Mouse (Mus musculus): ENCODE data around the gene Ddb2. TPM values are rescaled to one million over a fixed set of nuclear protein-coding genes. Genes with fewer than 3 reads are reported as not detected.

Ddb2 gene
- polyA plus RNA-seq, 1 experiment from 2014 or later: 8.4 TPM

DNA sequence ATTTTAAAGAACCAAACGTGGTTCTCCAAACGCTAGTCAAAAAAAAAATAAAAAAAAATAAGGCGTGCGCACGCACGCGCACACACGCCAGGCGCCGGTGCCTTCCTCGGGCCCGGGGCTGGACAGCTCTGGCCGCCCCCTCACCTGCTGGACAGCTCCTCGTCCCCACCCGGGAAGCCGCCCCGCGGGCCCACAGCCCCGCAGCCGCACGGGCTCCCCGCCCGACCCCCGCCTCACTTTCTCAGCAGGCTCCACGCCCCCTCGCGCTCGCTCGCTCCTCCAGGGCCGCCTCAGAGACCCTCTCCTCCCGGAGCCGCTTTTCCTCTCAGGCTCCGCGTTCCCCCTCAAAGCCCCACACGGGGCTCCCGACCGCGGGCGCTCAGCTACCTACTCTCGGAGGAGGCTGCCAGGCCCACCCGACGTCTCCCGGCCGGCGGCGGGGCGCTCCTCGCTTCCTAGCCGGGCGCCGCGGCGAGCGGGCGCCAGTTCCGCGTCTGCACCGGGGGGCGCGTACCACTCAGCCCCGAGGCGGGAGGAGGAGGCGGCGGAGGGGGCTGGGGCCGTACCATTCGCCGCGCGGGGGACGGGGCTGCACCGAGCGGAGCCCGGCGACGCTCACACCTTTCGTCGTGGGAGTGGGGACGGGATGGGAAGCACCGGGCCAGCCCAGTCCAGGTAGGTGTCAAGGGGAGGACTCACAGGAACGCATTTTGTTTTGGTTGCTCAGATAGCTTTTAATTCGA lies 54.2 kb downstream of the Ddb2 start:
- Histone ChIP-seq H3K4me3 (peak overlapping the region; percentile 92), H3K4me1 (peaks cover 33% of the 10 kb centered on the region), H3K36me3 (peaks cover 13% of the 10 kb centered on the region), H3K9ac (peak overlapping the region; percentile 90), H3K27me3 (replicated peaks) (0 out of 2 replicates have a peak, but pooled peaks cover 3% of the 10 kb centered on the region), H3K4me2 (peak overlapping the region; percentile 92), H3K27ac (peak overlapping the region; percentile 86), H3K9me3 (replicated peaks) (no peaks in the 10 kb centered on the region)
- ATAC-seq: peak; percentile 91
- under 1% methylated on average over 81 of the region's 81 CpGs for WGBS (ENCODE audit: insufficient replicate concordance)

GRCm38 (mm10) chr2:91182016-91182404 lies 54.8 kb downstream of the Ddb2 start:
- H3K4me1 ChIP-seq: peaks cover 33% of the 10 kb centered on the region
- peaks cover 16% of the 10 kb centered on the region for H3K36me3 ChIP-seq
- H3K9ac ChIP-seq: peak overlapping the region; percentile 90
- H3K27me3 ChIP-seq (replicated peaks): no peaks in the 10 kb centered on the region
- WGBS (ENCODE audit: insufficient replicate concordance): 9% methylated on average over 8 of the region's 8 CpGs
- no peak for ATAC-seq
- no peak overlapping the region for H3K27ac ChIP-seq
- peak overlapping the region; percentile 92 for H3K4me2 ChIP-seq
- H3K4me3 ChIP-seq: peak overlapping the region; percentile 92
- H3K9me3 ChIP-seq (replicated peaks): no peaks in the 10 kb centered on the region

DNA sequence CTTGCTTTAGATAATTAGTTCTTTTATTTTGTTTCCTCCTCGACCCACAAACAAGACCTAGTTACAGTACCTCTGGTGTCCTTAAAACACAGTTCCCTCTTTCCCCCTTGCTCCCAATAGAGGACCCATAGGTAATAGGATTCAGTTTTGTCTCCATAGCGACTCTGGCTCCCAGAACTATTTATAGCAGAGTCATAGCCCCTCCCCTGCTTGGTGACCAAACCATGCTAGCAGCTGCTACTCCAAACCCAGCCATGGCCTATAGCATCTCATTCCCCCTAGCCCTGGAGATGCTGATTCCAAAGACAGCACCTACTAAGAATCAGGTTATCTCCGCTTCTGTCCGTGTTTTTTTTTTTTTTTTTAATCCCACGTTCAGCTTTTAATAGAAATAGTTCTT lies 56.1 kb downstream of the Ddb2 start:
- Histone ChIP-seq H3K9me3 (replicated peaks) (no peaks in the 10 kb centered on the region), H3K4me1 (peaks cover 33% of the 10 kb centered on the region), H3K9ac (no peak overlapping the region), H3K36me3 (peaks cover 27% of the 10 kb centered on the region), H3K4me3 (no peak overlapping the region), H3K27me3 (replicated peaks) (no peaks in the 10 kb centered on the region), H3K4me2 (no peak overlapping the region), H3K27ac (no peak overlapping the region)
- ATAC-seq: no peak
- 54% methylated on average over 5 of the region's 5 CpGs for WGBS (ENCODE audit: insufficient replicate concordance)

DNA sequence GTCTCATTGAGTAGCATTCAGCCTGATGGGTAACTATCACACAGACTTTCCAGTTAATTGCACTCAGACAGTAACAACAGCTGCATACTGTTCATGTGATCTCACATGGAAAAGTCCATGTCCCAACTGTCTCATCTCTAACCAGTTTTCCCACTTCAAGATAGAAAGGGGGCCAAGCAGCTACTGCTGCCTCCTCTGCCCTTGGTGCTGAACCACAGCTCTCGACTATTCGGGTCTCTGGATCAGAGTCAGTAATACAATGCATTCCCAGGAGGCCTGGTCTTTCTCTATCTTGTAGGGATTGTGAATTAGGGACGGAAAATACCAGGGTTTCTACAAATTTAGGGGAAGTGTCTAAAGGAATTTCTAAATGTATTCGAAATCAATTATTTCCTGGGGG lies 57.0 kb downstream of the Ddb2 start:
- no peak overlapping the region for H3K4me2 ChIP-seq
- peaks cover 33% of the 10 kb centered on the region for H3K4me1 ChIP-seq
- no peaks in the 10 kb centered on the region for H3K27me3 ChIP-seq (replicated peaks)
- no peak for ATAC-seq
- H3K9me3 ChIP-seq (replicated peaks): no peaks in the 10 kb centered on the region
- H3K36me3 ChIP-seq: peaks cover 35% of the 10 kb centered on the region
- no peak overlapping the region for H3K4me3 ChIP-seq
- 68% methylated on average over 4 of the region's 4 CpGs for WGBS (ENCODE audit: insufficient replicate concordance)
- no peak overlapping the region for H3K9ac ChIP-seq
- H3K27ac ChIP-seq: no peak overlapping the region

GRCm38 (mm10) chr2:91176234-91176633 lies 60.5 kb downstream of the Ddb2 start:
- Histone ChIP-seq H3K36me3 (peaks cover 70% of the 10 kb centered on the region), H3K4me3 (no peak overlapping the region), H3K9me3 (replicated peaks) (no peaks in the 10 kb centered on the region), H3K4me2 (no peak overlapping the region), H3K27me3 (replicated peaks) (no peaks in the 10 kb centered on the region), H3K9ac (no peak overlapping the region), H3K27ac (no peak overlapping the region), H3K4me1 (peaks cover 10% of the 10 kb centered on the region; the same call in 1 of the 2 replicates)
- no peak for ATAC-seq
- 78% methylated on average over 6 of the region's 6 CpGs for WGBS (ENCODE audit: insufficient replicate concordance)

- H3K4me1 ChIP-seq: 0 out of 2 replicates have a peak, but pooled peaks cover 2% of the 10 kb centered on the region
- H3K27ac ChIP-seq: no peak overlapping the region
- no peak overlapping the region for H3K9ac ChIP-seq
- no peaks in the 10 kb centered on the region for H3K9me3 ChIP-seq (replicated peaks)
- peaks cover 74% of the 10 kb centered on the region for H3K36me3 ChIP-seq
- ATAC-seq: no peak
- no peak overlapping the region for H3K4me3 ChIP-seq
- 76% methylated on average over 4 of the region's 4 CpGs for WGBS (ENCODE audit: insufficient replicate concordance)
- H3K27me3 ChIP-seq (replicated peaks): no peaks in the 10 kb centered on the region
- H3K4me2 ChIP-seq: no peak overlapping the region
These were observed 61.3 kb downstream of the Ddb2 start for GRCm38 (mm10) chr2:91175490-91175889.

- no peak for ATAC-seq
- Histone ChIP-seq H3K4me1 (peaks cover 14% of the 10 kb centered on the region), H3K4me3 (no peak overlapping the region), H3K36me3 (peaks cover 85% of the 10 kb centered on the region), H3K9ac (no peak overlapping the region), H3K27me3 (replicated peaks) (no peaks in the 10 kb centered on the region), H3K9me3 (replicated peaks) (no peaks in the 10 kb centered on the region), H3K4me2 (no peak overlapping the region), H3K27ac (no peak overlapping the region)
- 83% methylated on average over 25 of the region's 25 CpGs for WGBS (ENCODE audit: insufficient replicate concordance)
These were observed 67.0 kb downstream of the Ddb2 start for GRCm38 (mm10) chr2:91169587-91170322.

DNA sequence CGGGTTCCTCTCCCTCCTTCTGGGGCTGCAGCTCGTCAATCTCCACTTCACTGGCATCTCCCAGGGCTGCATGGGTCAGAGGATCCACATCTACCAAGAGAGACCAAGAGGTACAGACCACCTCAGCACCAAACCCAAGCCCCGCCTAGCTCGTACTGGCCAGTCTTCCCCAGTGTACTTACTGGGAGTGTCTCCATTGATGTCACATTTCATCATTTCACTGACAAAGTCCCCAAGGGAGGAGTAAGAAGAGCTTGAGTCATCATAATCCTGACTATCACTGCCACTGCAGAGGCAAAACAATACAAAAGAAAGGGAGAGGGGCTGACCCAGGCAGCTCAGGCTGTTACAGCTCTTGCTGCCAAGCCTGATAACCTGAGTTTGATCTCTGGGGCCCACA lies 69.2 kb downstream of the Ddb2 start:
- Histone ChIP-seq H3K9me3 (replicated peaks) (no peaks in the 10 kb centered on the region), H3K4me2 (no peak overlapping the region), H3K4me3 (no peak overlapping the region), H3K9ac (no peak overlapping the region), H3K4me1 (peaks cover 31% of the 10 kb centered on the region), H3K27ac (no peak overlapping the region), H3K36me3 (peaks cover 81% of the 10 kb centered on the region), H3K27me3 (replicated peaks) (no peaks in the 10 kb centered on the region)
- ATAC-seq: 0 out of 2 replicates have a peak, but pooled peaks have one; percentile 21
- 64% methylated on average over 4 of the region's 4 CpGs for WGBS (ENCODE audit: insufficient replicate concordance)

DNA sequence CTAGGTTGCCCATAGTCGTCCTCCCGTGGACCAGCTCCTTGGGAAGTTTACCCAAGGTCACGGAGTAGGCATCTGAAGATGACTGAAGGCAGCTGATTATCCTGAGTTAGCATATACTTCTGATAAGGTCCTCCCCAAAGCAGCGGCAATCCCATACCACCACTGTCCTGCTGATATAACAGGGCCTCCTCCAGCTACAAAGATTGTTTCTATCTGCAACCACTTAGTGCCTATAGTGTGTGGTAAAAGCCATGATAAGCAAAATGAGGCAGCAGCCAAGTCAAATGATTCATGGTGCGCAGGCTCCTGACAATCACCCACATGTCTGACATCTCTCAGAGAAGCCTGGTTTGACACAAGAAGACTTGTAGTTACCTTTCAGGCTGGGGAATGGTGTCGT lies 71.8 kb downstream of the Ddb2 start:
- Histone ChIP-seq H3K9me3 (replicated peaks) (no peaks in the 10 kb centered on the region), H3K36me3 (peaks cover 78% of the 10 kb centered on the region), H3K9ac (no peak overlapping the region), H3K27me3 (replicated peaks) (no peaks in the 10 kb centered on the region), H3K27ac (no peak overlapping the region), H3K4me1 (peaks cover 31% of the 10 kb centered on the region), H3K4me3 (no peak overlapping the region), H3K4me2 (no peak overlapping the region)
- peak; percentile 84 for ATAC-seq
- 48% methylated on average over 6 of the region's 6 CpGs for WGBS (ENCODE audit: insufficient replicate concordance)

DNA sequence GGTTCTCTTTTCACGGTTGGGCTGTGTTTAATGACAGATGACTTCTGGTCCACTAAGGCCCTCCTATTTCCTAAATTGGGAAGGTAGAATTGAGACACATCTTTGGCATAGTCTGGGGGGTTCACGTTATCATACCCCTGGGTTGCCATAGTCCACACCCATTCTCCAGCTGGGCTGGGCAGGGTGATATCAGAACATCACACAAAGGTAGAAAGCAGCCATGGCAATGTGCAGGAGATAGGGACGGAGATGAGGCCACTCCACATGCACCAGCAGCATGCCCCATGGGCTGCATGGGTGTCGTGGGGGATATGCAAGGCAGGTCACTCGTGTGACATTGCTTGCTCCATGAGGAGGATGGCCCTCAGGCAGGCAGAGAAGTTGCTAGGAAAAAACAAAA lies 73.2 kb downstream of the Ddb2 start:
- H3K4me1 ChIP-seq: peaks cover 31% of the 10 kb centered on the region
- H3K4me2 ChIP-seq: no peak overlapping the region
- H3K27me3 ChIP-seq (replicated peaks): no peaks in the 10 kb centered on the region
- WGBS (ENCODE audit: insufficient replicate concordance): 51% methylated on average over 5 of the region's 5 CpGs
- ATAC-seq: peak; percentile 52
- H3K4me3 ChIP-seq: no peak overlapping the region
- no peak overlapping the region for H3K27ac ChIP-seq
- H3K36me3 ChIP-seq: peaks cover 73% of the 10 kb centered on the region
- no peaks in the 10 kb centered on the region for H3K9me3 ChIP-seq (replicated peaks)
- H3K9ac ChIP-seq: no peak overlapping the region

- Histone ChIP-seq H3K9me3 (replicated peaks) (no peaks in the 10 kb centered on the region), H3K4me2 (no peak overlapping the region), H3K27me3 (replicated peaks) (no peaks in the 10 kb centered on the region), H3K4me1 (peaks cover 30% of the 10 kb centered on the region), H3K4me3 (no peak overlapping the region), H3K36me3 (peaks cover 76% of the 10 kb centered on the region), H3K27ac (no peak overlapping the region), H3K9ac (no peak overlapping the region)
- 65% methylated on average over 4 of the region's 4 CpGs for WGBS (ENCODE audit: insufficient replicate concordance)
- ATAC-seq: no peak
These were observed 73.8 kb downstream of the Ddb2 start for GRCm38 (mm10) chr2:91162952-91163351.

All from liver, embryonic 12.5 days (tissue).